Mouse (Mus musculus) MEL (cell line): ENCODE measurements around the gene Zhx3. TPM values are rescaled to one million over a fixed set of nuclear protein-coding genes. Genes with fewer than 3 reads are reported as not detected.

Experiments used
- DNase-seq: peaks from one replicate; pipeline ENCODE4 v3.0.0; 2011; ENCODE audit warnings: low read depth, low spot score
- H3K27ac ChIP-seq: 2 replicates; pipeline ENCODE4 v1.5.1; 2012; ENCODE audit warnings: low read depth, mild to moderate bottlenecking, control low read depth, low read length, moderate library complexity; ENCODE audit not compliant: control insufficient read depth
- H3K27me3 ChIP-seq, 2 experiments: fragments of 150-350 bp in 1 of 2; sonication (generic) in 1 of 2; 2 replicates each; pipeline ENCODE4 v1.6.1; 2012; ENCODE audit warnings: low read length in 2 of 2, mild to moderate bottlenecking in 2 of 2, improper control_type of control experiment in 1 of 2, moderate library complexity in 1 of 2; ENCODE audit not compliant: insufficient read depth in 2 of 2, control insufficient read depth in 1 of 2
- H3K36me3 ChIP-seq, 2 experiments: 2 replicates each; pipeline ENCODE4 v1.6.1; 2012 to 2014; ENCODE audit warnings: low read length in 2 of 2, improper control_type of control experiment in 1 of 2, inconsistent platforms in 1 of 2, mild to moderate bottlenecking in 1 of 2; ENCODE audit not compliant: insufficient read depth in 2 of 2, control insufficient read depth in 1 of 2
- H3K4me1 ChIP-seq, 2 experiments: fragments of 150-350 bp in 1 of 2; sonication (generic) in 1 of 2; 2 replicates each; pipeline ENCODE4 v1.6.1; 2012; ENCODE audit warnings: low read length in 2 of 2, improper control_type of control experiment in 1 of 2, mild to moderate bottlenecking in 1 of 2; ENCODE audit not compliant: insufficient read depth in 2 of 2, control insufficient read depth in 1 of 2
- H3K4me3 ChIP-seq, 2 experiments: fragments of 150-350 bp in 1 of 2; sonication (generic) in 1 of 2; 2 replicates each; pipeline ENCODE4 v1.5.1; 2012; ENCODE audit warnings: low read depth in 2 of 2, low read length in 2 of 2, mild to moderate bottlenecking in 2 of 2, moderate library complexity in 2 of 2, control low read depth in 1 of 2, improper control_type of control experiment in 1 of 2; ENCODE audit not compliant: control insufficient read depth in 1 of 2, insufficient read depth in 1 of 2
- H3K79me2 ChIP-seq: 2 replicates; pipeline ENCODE4 v1.6.1; 2012; ENCODE audit warnings: mild to moderate bottlenecking, low read length, moderate library complexity; ENCODE audit not compliant: control insufficient read depth, poor library complexity, insufficient read depth
- H3K9ac ChIP-seq: 2 replicates; pipeline ENCODE4 v1.6.1; 2012; ENCODE audit warnings: low read depth, mild to moderate bottlenecking, control low read depth, low read length, moderate library complexity; ENCODE audit not compliant: control insufficient read depth, poor library complexity, severe bottlenecking
- H3K9me3 ChIP-seq: fragments of 150-350 bp; sonication (generic); replicated peaks from 2 replicates; pipeline ENCODE4 v1.6.1; 2012; ENCODE audit warnings: mild to moderate bottlenecking, low read length, improper control_type of control experiment, moderate library complexity; ENCODE audit not compliant: insufficient read depth
- CTCF ChIP-seq, 3 experiments: IDR thresholded peaks in 2 of 3; conservative IDR thresholded peaks in 1 of 3; 2 replicates each; pipeline ENCODE4 v1.5.1; 2011 to 2012; ENCODE audit warnings: low read length in 3 of 3, low read depth in 2 of 3, mild to moderate bottlenecking in 2 of 3, improper control_type of control experiment in 1 of 3, inconsistent platforms in 1 of 3, mixed read lengths in 1 of 3, moderate library complexity in 1 of 3; ENCODE audit not compliant: control insufficient read depth in 1 of 3, insufficient read depth in 1 of 3, poor library complexity in 1 of 3, severe bottlenecking in 1 of 3
- ELF1 ChIP-seq: IDR thresholded peaks from 2 replicates; pipeline ENCODE4 v1.6.1; 2014; ENCODE audit warnings: low read depth, mild to moderate bottlenecking, inconsistent platforms, low read length, improper control_type of control experiment, moderate library complexity
- GABPA ChIP-seq: IDR thresholded peaks from 2 replicates; pipeline ENCODE4 v1.6.1; 2012; ENCODE audit warnings: low read depth, mild to moderate bottlenecking, inconsistent platforms, low read length, improper control_type of control experiment, moderate library complexity
- GATA1 ChIP-seq: IDR thresholded peaks from 2 replicates; pipeline ENCODE4 v1.6.1; 2011; ENCODE audit warnings: low read depth, low read length, improper control_type of control experiment
- JUND ChIP-seq: IDR thresholded peaks from 2 replicates; pipeline ENCODE4 v1.6.1; 2011; ENCODE audit warnings: low read depth, mild to moderate bottlenecking, improper control_type of control experiment, low read length
- KAT2A ChIP-seq: conservative IDR thresholded peaks from 2 replicates; pipeline ENCODE4 v1.6.1; 2012; ENCODE audit warnings: low read depth, low read length, improper control_type of control experiment, inconsistent platforms
- MAX ChIP-seq: IDR thresholded peaks from 2 replicates; pipeline ENCODE4 v1.6.1; 2011; ENCODE audit warnings: low read length, improper control_type of control experiment
- MEF2A ChIP-seq: IDR thresholded peaks from 2 replicates; pipeline ENCODE4 v1.6.1; 2014; ENCODE audit warnings: low read depth, mild to moderate bottlenecking, inconsistent platforms, low read length, improper control_type of control experiment; ENCODE audit not compliant: poor library complexity, insufficient replicate concordance, severe bottlenecking; ENCODE audit errors: extremely low read depth
- MXI1 ChIP-seq: IDR thresholded peaks from 2 replicates; pipeline ENCODE4 v1.6.1; 2011; ENCODE audit warnings: mild to moderate bottlenecking, low read depth, low read length, improper control_type of control experiment
- MYB ChIP-seq: IDR thresholded peaks from 2 replicates; pipeline ENCODE4 v1.6.1; 2011; ENCODE audit warnings: mild to moderate bottlenecking, low read depth, low read length, improper control_type of control experiment
- MYC ChIP-seq: IDR thresholded peaks from 2 replicates; pipeline ENCODE4 v1.6.1; 2011; ENCODE audit warnings: low read depth, mild to moderate bottlenecking, low read length, improper control_type of control experiment, moderate library complexity
- NRF1 ChIP-seq: IDR thresholded peaks from 2 replicates; pipeline ENCODE4 v1.6.1; 2014; ENCODE audit warnings: low read depth, mild to moderate bottlenecking, inconsistent platforms, low read length, improper control_type of control experiment, moderate library complexity; ENCODE audit not compliant: poor library complexity, insufficient read depth, severe bottlenecking
- POLR2AphosphoS2 ChIP-seq: IDR thresholded peaks from 2 replicates; pipeline ENCODE4 v1.6.1; 2011; ENCODE audit warnings: low read length, improper control_type of control experiment
- RAD21 ChIP-seq: IDR thresholded peaks from 2 replicates; pipeline ENCODE4 v1.6.1; 2011; ENCODE audit warnings: mild to moderate bottlenecking, low read depth, low read length, improper control_type of control experiment
- SMC3 ChIP-seq: IDR thresholded peaks from 2 replicates; pipeline ENCODE4 v1.6.1; 2011; ENCODE audit warnings: low read depth, low read length, improper control_type of control experiment
- TAL1 ChIP-seq: IDR thresholded peaks from 2 replicates; pipeline ENCODE4 v1.6.1; 2012; ENCODE audit warnings: mild to moderate bottlenecking, inconsistent platforms, low read length, moderate library complexity, mixed read lengths
- TCF12 ChIP-seq: IDR thresholded peaks from 2 replicates; pipeline ENCODE4 v1.6.1; 2014; ENCODE audit warnings: low read depth, mild to moderate bottlenecking, inconsistent platforms, low read length, improper control_type of control experiment, moderate library complexity
- UBTF ChIP-seq: IDR thresholded peaks from 2 replicates; pipeline ENCODE4 v1.6.1; 2012; ENCODE audit warnings: low read depth, mild to moderate bottlenecking, inconsistent platforms, low read length, improper control_type of control experiment, moderate library complexity, borderline replicate concordance; ENCODE audit not compliant: insufficient read depth
- USF1 ChIP-seq: IDR thresholded peaks from 2 replicates; pipeline ENCODE4 v1.6.1; 2014; ENCODE audit warnings: low read depth, mild to moderate bottlenecking, inconsistent platforms, low read length, improper control_type of control experiment, moderate library complexity
- USF2 ChIP-seq, 2 experiments: IDR thresholded peaks; 2 replicates each; pipeline ENCODE4 v1.6.1; 2011 to 2012; ENCODE audit warnings: improper control_type of control experiment in 2 of 2, low read length in 2 of 2, borderline replicate concordance in 1 of 2, inconsistent platforms in 1 of 2, low read depth in 1 of 2, mild to moderate bottlenecking in 1 of 2; ENCODE audit not compliant: insufficient read depth in 1 of 2
- ZC3H11A ChIP-seq: IDR thresholded peaks from 2 replicates; pipeline ENCODE4 v1.6.1; 2012; ENCODE audit warnings: low read depth, mild to moderate bottlenecking, inconsistent platforms, low read length, improper control_type of control experiment
- ZMIZ1 ChIP-seq: IDR thresholded peaks from 2 replicates; pipeline ENCODE4 v1.6.1; 2012; ENCODE audit warnings: low read depth, mild to moderate bottlenecking, inconsistent platforms, low read length, improper control_type of control experiment, moderate library complexity
- polyA plus RNA-seq, 2 experiments: library from polyadenylated mRNA; stranded (reverse) in 1 of 2; unstranded in 1 of 2; fragments of >175 nt in 1 of 2; fragments of >200 nt in 1 of 2; gene quantifications; 2 replicates each; pipeline versions ENCODE4 v1.2.1 to v1.2.4; 2012; ENCODE audit warnings: low replicate concordance in 2 of 2, low read depth in 1 of 2; ENCODE audit not compliant: insufficient read length in 2 of 2, insufficient read depth in 1 of 2, missing spikeins in 1 of 2
- total RNA-seq: library from RNA; depleted of rRNA; stranded (reverse); fragments of 300-350 nt; gene quantifications from 2 replicates; pipeline ENCODE4 v1.2.3, GENCODE M21; 2012

Zhx3 gene
- total and polyA plus RNA-seq, 3 experiments = 4.4 to 4.8 TPM; not detected in 1

DNA sequence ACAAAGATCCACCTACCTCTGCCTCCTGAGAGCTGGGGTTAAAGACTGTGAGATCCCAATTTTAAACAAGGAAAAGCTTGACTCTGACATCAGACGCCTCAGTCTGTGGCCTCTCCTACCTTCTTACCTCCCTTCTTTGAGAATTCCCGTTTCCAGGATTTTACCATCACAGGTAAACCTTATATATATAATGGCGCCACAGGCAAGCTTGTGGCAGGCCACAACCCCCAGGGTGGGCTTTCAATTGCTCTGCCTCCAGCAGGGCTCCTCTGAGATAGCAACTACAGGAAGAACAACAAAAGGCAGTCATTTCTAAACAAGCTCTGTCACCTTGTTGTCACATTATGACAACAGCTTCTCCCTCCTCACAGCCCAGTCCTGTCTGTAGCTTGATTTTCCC lies 13.4 kb upstream of the Zhx3 start:
- no peaks in the 10 kb centered on the region for H3K9me3 ChIP-seq
- no peaks in the 10 kb centered on the region for H3K36me3 ChIP-seq
- no peaks in the 10 kb centered on the region for H3K27me3 ChIP-seq
- H3K27ac ChIP-seq = no peak overlapping the region
- no peak for DNase-seq
- no peaks in the 10 kb centered on the region for H3K79me2 ChIP-seq
- no peak overlapping the region for H3K9ac ChIP-seq
- H3K4me3 ChIP-seq = no peak overlapping the region
- H3K4me1 ChIP-seq = peaks cover 2 to 4% of the 10 kb centered on the region in 2 experiments; a peak in 3 of 4 replicates
- TF ChIP-seq MXI1 (no peak), RAD21 (no peak)

DNA sequence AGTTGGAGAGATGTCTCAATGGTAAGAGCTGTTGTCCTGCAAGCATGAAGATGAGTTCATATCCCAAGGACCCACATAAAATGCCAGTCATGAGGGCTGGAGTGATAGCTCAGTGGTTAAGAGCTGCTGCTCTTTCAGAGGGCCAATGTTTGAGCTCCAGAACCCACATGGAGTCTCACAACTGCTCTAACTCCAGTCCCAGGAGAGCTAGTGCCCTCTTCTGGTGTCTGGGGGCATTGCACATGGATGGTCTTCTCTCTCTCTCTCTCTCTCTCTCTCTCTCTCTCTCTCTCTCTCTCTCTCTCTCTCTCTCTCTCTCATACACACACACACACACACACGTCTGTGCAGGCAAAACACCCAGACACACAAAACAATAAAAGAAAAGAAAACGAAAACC lies 12.0 kb upstream of the Zhx3 start:
- H3K9ac ChIP-seq = no peak overlapping the region
- DNase-seq = peak; percentile 82
- no peak overlapping the region for H3K4me3 ChIP-seq
- peaks cover 2 to 4% of the 10 kb centered on the region in 2 experiments; a peak in 3 of 4 replicates for H3K4me1 ChIP-seq
- H3K79me2 ChIP-seq = no peaks in the 10 kb centered on the region
- H3K27ac ChIP-seq = no peak overlapping the region
- no peaks in the 10 kb centered on the region for H3K36me3 ChIP-seq
- no peaks in the 10 kb centered on the region for H3K27me3 ChIP-seq
- TF ChIP-seq MYB = no peak
- peak; percentile 91 for TF ChIP-seq SMC3
- no peak for TF ChIP-seq KAT2A
- peak; percentile 99 for TF ChIP-seq JUND
- TF ChIP-seq USF1 = no peak
- no peak for TF ChIP-seq TAL1
- peak; percentile 90 for TF ChIP-seq ZC3H11A
- peak; percentile 81 to 87 (median 85) for TF ChIP-seq CTCF (IDR thresholded peaks at IDR 0.05 in 2 of 3, conservative IDR thresholded peaks at IDR 0.05 in 1 of 3; ENCODE audit: control insufficient read depth in 1 of 3, insufficient read depth in 1 of 3, low read depth in 2 of 3, low read length in 3 of 3, poor library complexity in 1 of 3, severe bottlenecking in 1 of 3)
- TF ChIP-seq TCF12 = no peak
- no peak for TF ChIP-seq MEF2A
- TF ChIP-seq GATA1 = no peak
- TF ChIP-seq MAX = 0 out of 2 replicates have a peak, but pooled peaks have one; percentile 36
- peak; percentile 78 for TF ChIP-seq RAD21
- no peak for TF ChIP-seq GABPA
- TF ChIP-seq USF2 (IDR thresholded peaks at IDR 0.05; ENCODE audit: borderline replicate concordance in 1 of 2, insufficient read depth in 1 of 2, low read depth in 1 of 2, low read length in 2 of 2) = no peak
- TF ChIP-seq POLR2AphosphoS2 = no peak
- TF ChIP-seq MXI1 = 0 out of 2 replicates have a peak, but pooled peaks have one; percentile 38
- no peak for TF ChIP-seq UBTF
- peak; percentile 57; the same call in 1 of the 2 replicates for TF ChIP-seq MYC
- no peak for TF ChIP-seq ELF1
- no peak for TF ChIP-seq ZMIZ1
- TF ChIP-seq NRF1 = no peak
- no peaks in the 10 kb centered on the region for H3K9me3 ChIP-seq
